9 mouse cellular contexts compared by ENCODE assay signal in genomic region chr5:67846361-67847224, GRCm38 (mm10). TPM values are rescaled to one million over a fixed set of nuclear protein-coding genes. Genes with fewer than 3 reads are reported as not detected.
DNase-seq lines count a peak whose midpoint lies in the region; ATAC-seq and TF ChIP-seq lines count a peak whose summit lies in the region.
"Had no signal": no experiment of that assay in that cellular context is flagged by ENCODE, and none has a peak within 500 bp of the region (broad histone marks: within the 10 kb centered on the region; RNA-seq: fewer than 3 reads in every experiment).

No protein-coding gene starts in this region.

- H3K4me2 ChIP-seq in intestine, embryonic 15.5 days (replicated peaks), result peak overlapping the region; percentile 90
- H3K4me2 ChIP-seq in limb, embryonic 11.5 days (ENCODE audit: low read depth, severe bottlenecking), result peak overlapping the region; percentile 95
- H3K4me2 ChIP-seq in midbrain, embryonic 11.5 days, result peak overlapping the region; percentile 77

- peaks cover 15% of the 10 kb centered on the region for H3K4me1 ChIP-seq in cortical plate, adult 2 months (ENCODE audit: control insufficient read depth, insufficient read depth, low read length)
- H3K4me1 ChIP-seq in intestine, embryonic 15.5 days (replicated peaks), result peaks cover 12% of the 10 kb centered on the region
- H3K4me1 ChIP-seq in limb, embryonic 11.5 days (ENCODE audit: control insufficient read depth, insufficient read depth, low read length), result peaks cover 4% of the 10 kb centered on the region
- H3K4me1 ChIP-seq in midbrain, embryonic 11.5 days (ENCODE audit: control insufficient read depth, insufficient read depth, low read length), result peaks cover 28% of the 10 kb centered on the region

- H3K9me3 ChIP-seq in intestine, embryonic 15.5 days, result no peaks in the 10 kb centered on the region
- no peaks in the 10 kb centered on the region for H3K9me3 ChIP-seq in limb, embryonic 11.5 days (ENCODE audit: control insufficient read depth, low read length)
- H3K9me3 ChIP-seq in midbrain, embryonic 11.5 days (ENCODE audit: control insufficient read depth, low read length), result no peaks in the 10 kb centered on the region

- H3K27me3 ChIP-seq in intestine, embryonic 15.5 days (replicated peaks), result no peaks in the 10 kb centered on the region
- no peaks in the 10 kb centered on the region for H3K27me3 ChIP-seq in limb, embryonic 11.5 days (ENCODE audit: control insufficient read depth, insufficient read depth, low read length)
- no peaks in the 10 kb centered on the region for H3K27me3 ChIP-seq in midbrain, embryonic 11.5 days (ENCODE audit: control insufficient read depth, insufficient read depth, low read length)

- no peaks in the 10 kb centered on the region for H3K36me3 ChIP-seq in intestine, embryonic 15.5 days
- H3K36me3 ChIP-seq in limb, embryonic 11.5 days (ENCODE audit: control insufficient read depth, insufficient read depth, low read length), result no peaks in the 10 kb centered on the region
- no peaks in the 10 kb centered on the region for H3K36me3 ChIP-seq in midbrain, embryonic 11.5 days (ENCODE audit: control insufficient read depth, insufficient read depth, low read length)

- H3K4me3 ChIP-seq in cortical plate, adult 2 months (ENCODE audit: insufficient read depth, low read length), result peak overlapping the region; percentile 44
- peak overlapping the region; percentile 90 for H3K4me3 ChIP-seq in intestine, embryonic 15.5 days (replicated peaks)
- peak overlapping the region; percentile 75 for H3K4me3 ChIP-seq in limb, embryonic 11.5 days (ENCODE audit: low read depth, low read length)
- H3K4me3 ChIP-seq in midbrain, embryonic 11.5 days (ENCODE audit: low read depth, low read length), result peak overlapping the region; percentile 81

- intact Hi-C loops in gastrocnemius, postnatal 14 days (cut with DNase I; ENCODE audit: low total_unique reads), result no loop called here

- peak overlapping the region; percentile 94 for H3K27ac ChIP-seq in cortical plate, adult 2 months (ENCODE audit: insufficient read depth, low read length)
- H3K27ac ChIP-seq in intestine, embryonic 15.5 days, result peak overlapping the region; percentile 77
- H3K27ac ChIP-seq in limb, embryonic 11.5 days (replicated peaks; ENCODE audit: low read depth, low read length), result no peak overlapping the region
- peak overlapping the region; percentile 44 for H3K27ac ChIP-seq in midbrain, embryonic 11.5 days (ENCODE audit: low read depth, low read length)

- peak; percentile 47 for DNase-seq in layer of hippocampus, adult 11-12 months (ENCODE audit: low spot score)
- DNase-seq in layer of hippocampus, adult 9-10 months (ENCODE audit: low spot score), result no peak
- DNase-seq in gastrocnemius, postnatal 14 days, result peak; percentile 9
- DNase-seq in limb, embryonic 11.5 days (ENCODE audit: low spot score), result peak; percentile 45
- DNase-seq in midbrain, embryonic 11.5 days (ENCODE audit: low spot score, missing footprints), result peak; percentile 97
- peak; percentile 40 for DNase-seq in skeletal muscle tissue, adult 2 months (ENCODE audit: low read depth, low spot score)

- WGBS in intestine, embryonic 15.5 days, result under 1% methylated on average over 35 of the region's 39 CpGs
- WGBS in limb, embryonic 11.5 days, result 1% methylated on average over 39 of the region's 39 CpGs
- WGBS in midbrain, embryonic 11.5 days, result under 1% methylated on average over 39 of the region's 39 CpGs

- no peak for TF ChIP-seq POLR2A in cortical plate, adult 2 months (IDR thresholded peaks at IDR 0.05; ENCODE audit: extremely low read depth, insufficient read depth, low read length)

- no peak for TF ChIP-seq CTCF in cortical plate, adult 2 months (IDR thresholded peaks at IDR 0.05; ENCODE audit: extremely low read depth, insufficient read depth, low read length)

- peak overlapping the region; percentile 64 for H3K9ac ChIP-seq in intestine, embryonic 15.5 days
- peak overlapping the region; percentile 63 for H3K9ac ChIP-seq in limb, embryonic 11.5 days (ENCODE audit: low read length)
- peak overlapping the region; percentile 73 for H3K9ac ChIP-seq in midbrain, embryonic 11.5 days (ENCODE audit: low read length)

- ATAC-seq in intestine, embryonic 15.5 days, result no peak; the same call in 1 of the 2 replicates
- ATAC-seq in limb, embryonic 11.5 days (ENCODE audit: insufficient number of reproducible peaks, low FRiP score, low TSS enrichment, low read depth), result peak; percentile 69; the same call in 1 of the 2 replicates
- no peak for ATAC-seq in midbrain, embryonic 11.5 days (ENCODE audit: low FRiP score)

RNA-seq across cellular contexts. Expression of gene Atp8a1, which starts 0.6 kb away (rescaled TPM):
- 70.2 and 70.3 TPM in 2 replicates for polyA plus RNA-seq in cortical plate, adult 2 months (2012; rRNA removed)
- total RNA-seq in gastrocnemius, postnatal 14 days (2021), result 10 to 100 TPM; 14.2 to 14.4 TPM
- polyA plus RNA-seq in intestine, embryonic 15.5 days (2015; fragmentation: Nextera tagmentation; extraction: Ambion mirVana), result 15.8 and 16.5 TPM in 2 replicates
- 5.7 and 7.7 TPM in 2 replicates for polyA plus RNA-seq in limb, embryonic 11.5 days (2014; fragmentation: Nextera tagmentation; extraction: Ambion mirVana)
- polyA plus RNA-seq in midbrain, embryonic 11.5 days (2014; fragmentation: Nextera tagmentation; extraction: Ambion mirVana), result 31.9 and 33.4 TPM in 2 replicates
- polyA plus RNA-seq: C2C12 had no signal
